Mouse (Mus musculus): ENCODE data around the gene Nanos2.
A peak's percentile ranks its signal among the peaks of the same experiment; 100 is the strongest.

Nanos2 gene

DNA sequence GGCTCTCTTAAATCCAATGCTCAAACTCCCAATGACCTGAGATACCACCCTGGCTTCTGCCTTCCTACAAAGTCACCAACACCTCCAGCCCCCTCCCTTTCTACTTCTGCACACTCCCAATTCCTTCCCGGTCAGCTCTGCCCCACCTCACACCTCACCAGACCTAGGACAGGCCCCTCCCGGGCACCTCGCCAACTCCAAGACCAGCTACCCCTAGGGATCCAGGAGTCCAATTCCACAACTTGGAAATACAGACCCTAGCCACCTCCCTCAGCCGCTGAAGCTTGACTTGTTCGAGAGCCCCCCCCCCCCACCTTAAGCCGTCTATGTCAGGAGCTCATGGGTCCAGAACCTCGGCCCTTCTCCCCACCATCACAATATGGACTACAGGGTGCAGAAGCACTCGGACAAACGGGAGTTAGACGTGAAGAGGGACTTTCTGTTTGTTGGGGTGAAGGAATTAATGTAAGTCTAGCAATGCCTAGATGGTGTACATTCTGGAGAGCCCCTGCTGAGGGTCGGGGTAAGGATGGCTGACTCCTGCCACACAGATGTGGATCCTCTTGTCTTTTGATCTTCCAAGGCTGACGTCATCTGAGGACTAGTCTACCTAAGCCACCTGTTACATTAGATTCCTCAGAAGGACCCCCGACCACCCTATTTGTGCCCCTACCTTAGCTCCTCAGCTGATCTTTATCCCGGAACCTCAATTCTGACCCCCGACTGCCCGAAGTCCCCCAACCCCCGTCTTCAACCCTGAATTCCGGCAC lies 35.2 kb downstream of the Nanos2 start:
- DNase-seq = peak; percentile 90

DNA sequence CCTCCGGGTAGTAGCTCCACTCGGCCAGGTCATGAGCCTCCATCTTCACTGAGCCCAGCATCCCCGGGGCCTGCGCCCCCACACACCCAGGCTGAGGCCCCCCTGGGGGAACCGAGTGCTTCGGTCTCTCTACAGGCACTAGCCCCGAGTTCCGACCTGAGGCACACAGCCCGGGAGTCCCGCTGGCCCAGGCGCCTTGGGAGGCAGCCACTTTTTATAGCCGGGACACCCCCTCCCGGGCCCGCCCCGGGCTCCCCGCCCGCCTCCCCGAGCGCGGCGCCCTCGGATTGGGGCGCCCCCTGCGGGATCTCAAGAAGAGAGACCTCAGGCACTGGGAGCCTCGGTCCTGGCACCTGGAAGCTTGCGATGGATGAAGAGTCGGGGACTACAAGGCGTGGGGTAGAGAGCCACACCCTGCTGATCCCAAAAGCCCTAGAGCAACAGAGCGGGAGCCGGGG lies 36.2 kb downstream of the Nanos2 start, which contains the start of gene Foxa3:
Gene Foxa3, minus strand, starts transcription at position 182 of the 458 bp plus-strand sequence.
- peak; percentile 97 for DNase-seq

DNA sequence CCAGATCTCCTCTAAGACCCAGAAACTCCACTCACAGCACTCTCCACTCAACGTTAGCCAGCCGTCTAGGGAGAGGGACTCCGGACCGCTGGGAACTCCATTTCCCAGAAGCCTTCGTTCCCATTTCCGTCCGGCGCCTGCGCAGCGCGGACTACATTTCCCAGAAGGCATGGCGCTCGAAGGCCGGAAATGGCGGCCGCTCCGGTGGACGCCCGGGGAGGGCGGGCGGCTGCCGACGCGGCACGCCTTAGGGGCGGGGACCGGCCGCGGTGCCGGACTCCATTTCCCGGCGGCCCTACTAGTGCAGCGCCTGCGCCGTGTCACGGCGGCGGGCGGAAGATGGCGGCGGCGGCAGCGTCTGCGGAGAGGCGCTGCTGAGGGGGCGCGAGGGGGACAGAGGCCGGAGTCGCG lies 36.9 kb downstream of the Nanos2 start, which contains the start of gene Sympk:
Gene Sympk, plus strand, starts transcription at position 282 of the 411 bp plus-strand sequence.
- peak; percentile 99 for DNase-seq

DNA sequence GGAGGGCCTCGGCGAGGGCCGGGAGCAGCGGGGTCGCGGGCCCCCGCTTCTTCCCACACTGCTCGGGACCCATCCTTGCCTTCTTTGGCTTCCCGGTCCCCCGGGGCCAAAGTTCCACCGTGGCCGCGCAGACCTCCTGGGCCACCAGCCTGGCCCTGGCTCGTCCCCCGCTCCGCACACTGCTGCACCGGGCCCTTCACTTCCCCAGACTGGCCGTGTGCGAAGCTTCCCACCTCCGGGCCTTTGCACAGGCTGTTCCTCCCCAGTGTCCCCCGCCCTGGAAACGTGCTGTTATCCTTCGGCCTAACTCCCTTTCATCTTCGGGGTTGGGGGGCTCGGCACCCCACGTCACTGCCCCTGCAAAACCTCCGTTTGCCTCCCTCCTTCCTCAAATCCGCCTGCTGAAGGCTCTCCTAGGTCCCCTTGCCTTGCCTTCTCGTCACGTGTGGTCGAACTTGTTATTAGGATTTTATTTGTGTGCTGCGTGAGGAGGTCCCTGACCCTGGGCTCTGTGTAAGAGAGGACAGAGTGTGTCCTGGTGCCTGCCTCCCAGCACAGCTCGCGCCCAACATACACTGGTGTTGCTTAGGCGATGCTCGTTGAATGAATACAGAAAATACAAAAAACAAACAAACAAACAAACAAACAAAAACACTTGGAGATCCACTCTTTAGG lies 37.5 kb downstream of the Nanos2 start:
- no peak for DNase-seq

DNA sequence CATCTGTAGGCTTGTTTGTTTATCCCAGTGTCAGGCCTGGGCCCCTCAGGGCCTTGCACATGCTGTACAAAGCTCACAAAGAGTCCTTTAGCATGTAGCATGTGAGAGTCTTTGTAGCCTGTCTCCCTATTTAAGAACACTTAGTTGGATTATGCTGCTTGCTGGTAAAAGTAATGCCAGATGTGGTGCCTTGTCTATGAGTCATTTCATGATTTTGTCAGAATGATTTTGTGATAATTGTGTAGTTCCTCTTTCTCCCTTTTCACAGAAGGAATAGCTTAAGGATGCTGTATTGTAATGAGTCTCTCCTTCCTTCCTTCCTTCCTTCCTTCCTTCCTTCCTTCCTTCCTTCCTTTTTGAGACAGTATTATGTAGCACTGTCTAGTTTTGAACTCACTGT lies 40.9 kb downstream of the Nanos2 start:
- DNase-seq = no peak

DNA sequence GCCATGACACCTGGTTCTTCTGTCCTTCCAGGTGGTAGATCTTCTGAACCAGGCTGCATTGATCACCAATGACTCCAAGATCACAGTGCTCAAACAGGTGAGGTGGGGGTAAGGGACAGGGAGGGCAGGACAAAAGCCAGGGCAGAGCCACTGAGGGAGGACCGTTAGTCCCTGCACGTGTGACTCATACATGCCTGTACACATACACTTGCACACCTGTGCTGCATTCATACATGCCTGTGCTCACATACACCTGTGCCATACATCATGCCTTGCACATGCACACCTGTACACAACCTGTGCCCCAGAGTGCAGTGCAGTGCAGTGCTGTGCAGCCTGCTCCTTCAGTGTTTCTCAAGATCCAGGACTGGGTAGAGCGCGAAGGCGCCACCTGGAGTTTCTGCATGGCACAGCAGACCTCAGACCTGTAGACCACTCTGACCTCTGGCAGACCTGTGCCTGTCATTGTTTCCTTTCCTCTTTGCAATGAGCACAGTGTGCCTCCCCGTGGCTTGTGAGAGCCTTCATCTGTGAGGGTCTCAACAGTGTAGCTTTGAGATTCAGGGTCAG lies 42.0 kb downstream of the Nanos2 start:
- DNase-seq = peak; percentile 93

DNA sequence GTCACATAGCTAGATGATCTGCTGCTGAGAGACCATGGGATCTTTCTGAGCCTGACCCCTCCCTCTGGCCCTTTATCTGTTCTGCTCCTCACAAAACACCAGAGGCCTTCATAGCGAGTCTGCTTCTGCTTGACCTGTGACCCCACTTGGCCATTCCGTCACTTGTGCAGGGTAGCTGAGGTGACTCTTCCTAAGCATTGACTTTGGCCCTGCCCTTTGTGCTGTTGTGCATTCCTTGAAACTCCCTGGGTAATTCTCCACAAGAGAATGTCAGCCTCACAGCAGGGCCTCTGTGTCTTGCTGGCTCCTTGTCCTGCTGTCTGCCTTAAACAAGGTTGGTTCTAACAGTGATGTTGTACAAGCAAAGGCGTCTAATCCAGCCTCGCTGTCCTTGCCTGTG lies 44.4 kb downstream of the Nanos2 start:
- DNase-seq = no peak
